In the genomic region with DNA sequence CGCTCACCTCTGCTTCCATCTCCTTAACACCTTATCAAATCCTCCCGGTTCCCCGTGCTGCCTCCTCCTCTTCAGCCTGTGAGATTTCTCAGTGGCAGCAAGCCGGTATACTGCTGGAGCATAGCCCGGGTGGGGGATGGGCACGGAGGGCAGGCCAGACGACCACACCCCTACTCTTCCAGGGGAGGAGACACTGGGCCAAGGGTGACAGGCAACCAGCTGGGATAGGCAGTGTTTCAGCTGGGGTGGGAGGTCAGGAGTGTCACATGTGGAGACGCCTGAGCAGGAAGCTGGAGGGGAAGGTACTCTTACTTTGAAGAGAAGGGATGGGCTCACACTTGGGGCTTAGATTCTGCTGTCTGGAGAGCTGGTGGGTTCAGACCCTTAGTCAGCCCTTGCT, we compare ENCODE assay signal across 10 mouse cellular contexts. TPM values are rescaled to one million over a fixed set of nuclear protein-coding genes. Genes with fewer than 3 reads are reported as not detected.
DNase-seq lines count a peak whose midpoint lies in the region; ATAC-seq lines count a peak whose summit lies in the region.
"Had no signal": no experiment of that assay in that cellular context is flagged by ENCODE, and none has a peak within 500 bp of the region (broad histone marks: within the 10 kb centered on the region; RNA-seq: fewer than 3 reads in every experiment).

No protein-coding gene starts in this region.

- intact Hi-C loops in gastrocnemius, postnatal 14 days (cut with DNase I; ENCODE audit: low total_unique reads) = no loop called here

- H3K27ac ChIP-seq in hindbrain, embryonic 11.5 days (ENCODE audit: low read depth, low read length) = no peak overlapping the region
- H3K27ac ChIP-seq in hindbrain, embryonic 16.5 days (ENCODE audit: low read depth, low read length) = no peak overlapping the region
- no peak overlapping the region for H3K27ac ChIP-seq in stomach, embryonic 16.5 days (ENCODE audit: low read length)
- H3K27ac ChIP-seq: embryonic facial prominence, embryonic 15.5 days; lung, embryonic 15.5 days had no signal

- H3K9me3 ChIP-seq in hindbrain, embryonic 11.5 days (ENCODE audit: control insufficient read depth, low read length) = no peaks in the 10 kb centered on the region
- H3K9me3 ChIP-seq in hindbrain, embryonic 16.5 days (ENCODE audit: control insufficient read depth, low read length) = no peaks in the 10 kb centered on the region
- no peaks in the 10 kb centered on the region for H3K9me3 ChIP-seq in stomach, embryonic 16.5 days (replicated peaks; ENCODE audit: control insufficient read depth, low read length)
- H3K9me3 ChIP-seq: embryonic facial prominence, embryonic 15.5 days; lung, embryonic 15.5 days had no signal

- peak; percentile 64 for DNase-seq in hindbrain, embryonic 11.5 days (ENCODE audit: low spot score)
- peak; percentile 16 for DNase-seq in thymus, postnatal 0 days (ENCODE audit: low spot score)
- DNase-seq in thymus, postnatal 10 days (ENCODE audit: low spot score in 2 of 2) = no peak
- DNase-seq in gastrocnemius, postnatal 14 days = no peak
- no peak for DNase-seq in gastrocnemius, postnatal 25 days

- H3K27me3 ChIP-seq in hindbrain, embryonic 11.5 days (ENCODE audit: control insufficient read depth, insufficient read depth, low read length) = no peaks in the 10 kb centered on the region
- no peaks in the 10 kb centered on the region for H3K27me3 ChIP-seq in hindbrain, embryonic 16.5 days (replicated peaks; ENCODE audit: control insufficient read depth, insufficient read depth, low read length)
- no peaks in the 10 kb centered on the region for H3K27me3 ChIP-seq in stomach, embryonic 16.5 days (ENCODE audit: control insufficient read depth, insufficient read depth, low read length)
- H3K27me3 ChIP-seq: lung, embryonic 15.5 days had no signal

- H3K4me2 ChIP-seq in hindbrain, embryonic 11.5 days (replicated peaks; ENCODE audit: low read depth, low read length) = no peak overlapping the region
- no peak overlapping the region for H3K4me2 ChIP-seq in hindbrain, embryonic 16.5 days (ENCODE audit: low read length)
- no peak overlapping the region for H3K4me2 ChIP-seq in stomach, embryonic 16.5 days (ENCODE audit: low read depth, low read length)
- H3K4me2 ChIP-seq: embryonic facial prominence, embryonic 15.5 days; lung, embryonic 15.5 days had no signal

- H3K9ac ChIP-seq in hindbrain, embryonic 11.5 days (ENCODE audit: low read depth, low read length) = no peak overlapping the region
- H3K9ac ChIP-seq in hindbrain, embryonic 16.5 days (ENCODE audit: low read depth, low read length) = no peak overlapping the region
- no peak overlapping the region for H3K9ac ChIP-seq in stomach, embryonic 16.5 days (ENCODE audit: low read length)
- H3K9ac ChIP-seq: embryonic facial prominence, embryonic 15.5 days; lung, embryonic 15.5 days had no signal

- H3K4me1 ChIP-seq in hindbrain, embryonic 11.5 days (replicated peaks; ENCODE audit: control insufficient read depth, insufficient read depth, low read length) = no peaks in the 10 kb centered on the region; the same call in none of the 2 replicates
- H3K4me1 ChIP-seq in hindbrain, embryonic 16.5 days (ENCODE audit: control insufficient read depth, insufficient read depth, low read depth, low read length) = peaks cover 6% of the 10 kb centered on the region
- H3K4me1 ChIP-seq in stomach, embryonic 16.5 days (ENCODE audit: control insufficient read depth, insufficient read depth, low read length) = peaks cover 4% of the 10 kb centered on the region; the same call in 1 of the 2 replicates

- ATAC-seq in hindbrain, embryonic 11.5 days (ENCODE audit: low FRiP score) = peak; percentile 54; the same call in 1 of the 2 replicates
- no peak for ATAC-seq in hindbrain, embryonic 16.5 days
- ATAC-seq in hematopoietic stem cell, adult 5-6 weeks (replicated peaks in 1 of 2; ENCODE audit: insufficient read depth in 1 of 2, low FRiP score in 2 of 2, low TSS enrichment in 1 of 2, low read depth in 1 of 2, poor library complexity in 2 of 2, severe bottlenecking in 2 of 2) = peak; percentile 18 to 34; a peak in 3 of 4 replicates
- ATAC-seq in stomach, embryonic 16.5 days (ENCODE audit: insufficient read depth, low FRiP score) = peak; percentile 34; the same call in 1 of the 2 replicates

- 13% methylated on average over 8 of the region's 8 CpGs for WGBS in hindbrain, embryonic 11.5 days
- WGBS in hindbrain, embryonic 16.5 days = 12% methylated on average over 8 of the region's 8 CpGs
- 6% methylated on average over 8 of the region's 8 CpGs for WGBS in stomach, embryonic 16.5 days

- no peaks in the 10 kb centered on the region for H3K36me3 ChIP-seq in hindbrain, embryonic 11.5 days (ENCODE audit: control insufficient read depth, insufficient read depth, low read length)
- H3K36me3 ChIP-seq in hindbrain, embryonic 16.5 days (ENCODE audit: control insufficient read depth, insufficient read depth, low read length) = no peaks in the 10 kb centered on the region
- no peaks in the 10 kb centered on the region for H3K36me3 ChIP-seq in stomach, embryonic 16.5 days (ENCODE audit: control insufficient read depth, insufficient read depth, low read length)
- H3K36me3 ChIP-seq: embryonic facial prominence, embryonic 15.5 days; lung, embryonic 15.5 days had no signal

- no peak overlapping the region for H3K4me3 ChIP-seq in hindbrain, embryonic 11.5 days (ENCODE audit: low read depth, low read length)
- H3K4me3 ChIP-seq in hindbrain, embryonic 16.5 days (ENCODE audit: low read length) = no peak overlapping the region
- H3K4me3 ChIP-seq in stomach, embryonic 16.5 days (replicated peaks; ENCODE audit: low read length) = no peak overlapping the region
- H3K4me3 ChIP-seq: embryonic facial prominence, embryonic 15.5 days; lung, embryonic 15.5 days had no signal

RNA-seq across cellular contexts. Expression of a gene that starts 59.6 kb away (rescaled TPM):
- 3.9 and 5.0 TPM in 2 replicates for polyA plus RNA-seq in hindbrain, embryonic 11.5 days (2014; fragmentation: Nextera tagmentation; extraction: Ambion mirVana)
- 69.5 and 73.9 TPM in 2 replicates for polyA plus RNA-seq in hindbrain, embryonic 16.5 days (2015; fragmentation: Nextera tagmentation; extraction: Ambion mirVana)
- 0.39 and 0.52 TPM in 2 replicates for polyA plus RNA-seq in thymus, postnatal 0 days (2015; fragmentation: Nextera tagmentation; extraction: Ambion mirVana)
- total RNA-seq in hematopoietic stem cell, adult 5-6 weeks (2017) = not detected in 2 replicates
- 1.1 and 1.2 TPM in 2 replicates for polyA plus RNA-seq in stomach, embryonic 16.5 days (2015; fragmentation: Nextera tagmentation; extraction: Ambion mirVana)
- 1 to 10 TPM; 3.1 to 4.8 TPM for total RNA-seq in gastrocnemius, postnatal 14 days (2021)
- total RNA-seq in gastrocnemius, postnatal 25 days (2021) = 1 to 10 TPM; 1.7 to 2.3 TPM

Comparison
In these comparisons a context has a peak if more than half of its experiments do, and no peak if none do; other contexts are left out.
1. DNase-seq: peak in hindbrain, embryonic 11.5 days (single experiment) and thymus, postnatal 0 days (single experiment); none in thymus, postnatal 10 days (0 of 2), gastrocnemius, postnatal 14 days (single experiment) and gastrocnemius, postnatal 25 days (single experiment).
2. RNA of a gene that starts 59.6 kb away (polyA plus RNA-seq): 69.5 to 73.9 TPM in hindbrain, embryonic 16.5 days; 3.9 to 5.0 TPM in hindbrain, embryonic 11.5 days, 1.1 to 1.2 TPM in stomach, embryonic 16.5 days and 0.39 to 0.52 TPM in thymus, postnatal 0 days; every median in the first group is over 10 times any median in the second.